Mouse (Mus musculus): ENCODE results near the gene Serinc5. TPM values are rescaled to one million over a fixed set of nuclear protein-coding genes. Genes with fewer than 3 reads are reported as not detected.
"Not testable (repeated sequence)": the region's sequence is repeated elsewhere in the genome, so short reads cannot be mapped to it uniquely, and the experiment has no call there.

The Serinc5 gene
- polyA plus RNA-seq, 1 experiment from 2014 or later: 11.0 TPM

DNA sequence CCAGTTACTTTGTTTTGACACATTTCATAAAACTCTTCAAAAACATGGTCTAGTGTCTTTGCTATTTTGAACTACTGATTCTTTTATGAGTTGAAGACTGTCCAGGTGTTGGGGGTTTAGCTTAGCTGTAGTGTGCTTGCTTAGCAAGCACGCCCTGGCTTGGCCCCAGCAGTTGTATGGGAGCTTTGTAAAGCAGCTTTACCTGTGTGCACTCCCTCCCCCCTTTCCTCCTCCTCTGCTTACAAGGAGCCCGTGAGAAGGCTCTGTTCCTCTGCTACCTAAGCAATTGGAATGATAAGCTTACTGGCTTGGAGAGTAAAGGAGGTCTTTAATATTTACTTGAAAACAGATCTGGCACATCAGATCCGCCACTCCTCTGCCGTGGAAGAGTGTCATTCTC, 72.6 kb downstream of the Serinc5 start:
- Histone ChIP-seq H3K4me1 (ENCODE audit: control insufficient read depth, insufficient read depth, low read length) (peaks cover 11% of the 10 kb centered on the region), H3K4me2 (ENCODE audit: low read depth, low read length) (no peak overlapping the region), H3K9ac (ENCODE audit: low read length) (no peak overlapping the region), H3K4me3 (ENCODE audit: low read length) (no peak overlapping the region), H3K27me3 (ENCODE audit: control insufficient read depth, insufficient read depth, low read length) (no peaks in the 10 kb centered on the region), H3K9me3 (replicated peaks; ENCODE audit: control insufficient read depth, low read length) (no peaks in the 10 kb centered on the region), H3K36me3 (ENCODE audit: control insufficient read depth, insufficient read depth) (peaks cover 5% of the 10 kb centered on the region; the same call in 1 of the 2 replicates), H3K27ac (ENCODE audit: low read length) (no peak overlapping the region)
- no peak for ATAC-seq (replicated peaks; ENCODE audit: extremely low read depth, insufficient read depth, low FRiP score)
- WGBS: 74% methylated on average over 4 of the region's 4 CpGs

DNA sequence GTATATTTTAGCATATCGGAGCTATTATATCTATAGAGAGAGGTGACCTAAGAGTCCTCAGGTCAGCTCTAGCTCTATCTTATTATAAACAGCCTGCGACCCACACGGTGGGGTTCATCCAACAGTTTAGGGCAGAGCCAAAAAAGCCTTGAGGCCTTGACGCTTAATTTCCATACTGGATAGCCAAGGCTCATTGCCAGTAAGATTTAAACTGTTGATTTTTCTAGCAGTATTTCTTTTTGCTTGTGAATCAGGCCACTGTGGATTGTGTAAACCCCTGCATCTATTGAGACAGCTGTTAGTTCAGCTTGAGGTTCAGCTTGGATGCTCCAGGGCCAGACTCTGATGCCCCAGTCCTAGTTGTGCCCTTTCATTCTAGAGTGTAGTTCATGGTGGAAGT, 73.4 kb downstream of the Serinc5 start:
- no peak for ATAC-seq (replicated peaks; ENCODE audit: extremely low read depth, insufficient read depth, low FRiP score)
- Histone ChIP-seq H3K4me3 (ENCODE audit: low read length) (no peak overlapping the region), H3K27ac (ENCODE audit: low read length) (no peak overlapping the region), H3K27me3 (ENCODE audit: control insufficient read depth, insufficient read depth, low read length) (no peaks in the 10 kb centered on the region), H3K4me1 (ENCODE audit: control insufficient read depth, insufficient read depth, low read length) (peaks cover 9% of the 10 kb centered on the region; the same call in 1 of the 2 replicates), H3K9me3 (replicated peaks; ENCODE audit: control insufficient read depth, low read length) (no peaks in the 10 kb centered on the region), H3K36me3 (ENCODE audit: control insufficient read depth, insufficient read depth) (peaks cover 5% of the 10 kb centered on the region; the same call in 1 of the 2 replicates), H3K9ac (ENCODE audit: low read length) (no peak overlapping the region), H3K4me2 (ENCODE audit: low read depth, low read length) (no peak overlapping the region)
- WGBS: 71% methylated on average over 4 of the region's 4 CpGs

DNA sequence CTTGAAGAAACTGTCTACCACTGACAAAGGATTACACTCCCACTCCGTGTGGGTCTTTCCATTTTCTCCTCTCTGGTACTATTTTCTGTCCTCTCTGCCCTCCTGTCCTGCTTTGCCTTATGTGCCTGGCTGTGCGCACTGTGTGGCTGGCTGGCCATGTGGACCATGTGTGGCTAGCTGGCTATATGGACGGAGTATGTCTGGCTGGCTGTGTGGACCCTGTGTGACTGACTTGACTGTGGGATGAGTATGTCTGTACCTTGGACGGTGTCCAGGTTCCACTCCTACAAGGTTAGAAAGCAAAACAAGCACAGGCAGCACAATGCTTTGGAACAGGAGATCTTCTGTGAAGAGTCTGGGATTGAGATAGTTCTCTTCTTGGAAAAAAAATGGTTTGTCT, 74.4 kb downstream of the Serinc5 start:
- Histone ChIP-seq H3K36me3 (ENCODE audit: control insufficient read depth, insufficient read depth) (peaks cover 5% of the 10 kb centered on the region; the same call in 1 of the 2 replicates), H3K27me3 (ENCODE audit: control insufficient read depth, insufficient read depth, low read length) (no peaks in the 10 kb centered on the region), H3K4me1 (ENCODE audit: control insufficient read depth, insufficient read depth, low read length) (peaks cover 5% of the 10 kb centered on the region; the same call in 1 of the 2 replicates), H3K9ac (ENCODE audit: low read length) (no peak overlapping the region), H3K9me3 (replicated peaks; ENCODE audit: control insufficient read depth, low read length) (no peaks in the 10 kb centered on the region), H3K27ac (ENCODE audit: low read length) (no peak overlapping the region), H3K4me3 (ENCODE audit: low read length) (no peak overlapping the region), H3K4me2 (ENCODE audit: low read depth, low read length) (no peak overlapping the region)
- ATAC-seq (replicated peaks; ENCODE audit: extremely low read depth, insufficient read depth, low FRiP score): no peak
- WGBS: 74% methylated on average over 4 of the region's 4 CpGs

DNA sequence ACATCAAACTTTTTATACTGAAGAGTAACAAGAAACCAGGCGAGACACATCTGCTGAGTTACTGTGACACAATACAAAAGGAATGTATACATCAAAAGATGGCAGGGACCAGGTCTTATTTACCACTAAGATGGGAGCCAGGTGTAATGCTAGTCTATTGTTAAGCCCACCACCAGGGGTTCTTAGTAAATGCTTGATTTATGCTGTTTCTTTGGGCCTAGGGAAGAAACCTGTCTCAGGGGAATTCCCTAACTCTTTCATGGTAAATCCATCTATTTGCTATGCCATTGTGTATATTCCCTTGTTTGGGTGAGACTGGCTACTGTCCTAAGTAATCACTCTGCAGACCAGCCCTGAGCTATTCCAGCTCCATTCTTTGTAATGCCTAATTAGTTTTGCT, 76.3 kb downstream of the Serinc5 start:
- not testable (repeated sequence) for H3K4me2 ChIP-seq (ENCODE audit: low read depth, low read length); H3K4me1 ChIP-seq (ENCODE audit: control insufficient read depth, insufficient read depth, low read length); H3K9me3 ChIP-seq (replicated peaks; ENCODE audit: control insufficient read depth, low read length); H3K36me3 ChIP-seq (ENCODE audit: control insufficient read depth, insufficient read depth); ATAC-seq (replicated peaks; ENCODE audit: extremely low read depth, insufficient read depth, low FRiP score); H3K4me3 ChIP-seq (ENCODE audit: low read length); H3K27me3 ChIP-seq (ENCODE audit: control insufficient read depth, insufficient read depth, low read length); H3K9ac ChIP-seq (ENCODE audit: low read length); H3K27ac ChIP-seq (ENCODE audit: low read length)
- 85% methylated on average over 1 of the region's 1 CpGs for WGBS

DNA sequence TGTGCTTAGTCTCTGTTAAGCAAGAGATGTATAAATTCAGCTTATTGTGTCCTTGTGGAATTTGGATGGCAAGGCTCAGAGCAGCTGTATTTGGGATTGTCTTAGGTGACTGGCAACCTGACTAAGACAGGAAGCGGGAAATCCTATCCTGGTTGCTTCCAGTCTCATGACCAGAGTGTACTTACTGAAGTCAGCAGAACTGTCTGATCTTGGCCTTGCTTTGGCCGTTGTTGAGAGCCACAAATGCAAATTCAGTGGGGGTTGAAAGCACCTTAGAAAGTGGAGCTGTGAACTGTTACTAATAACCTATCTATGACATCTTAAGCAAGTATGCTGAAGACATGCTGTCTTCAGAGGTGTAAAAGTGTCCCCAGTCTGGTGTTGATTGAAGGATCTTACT, 78.2 kb downstream of the Serinc5 start:
- WGBS: 84% methylated on average over 2 of the region's 2 CpGs
- peaks cover 5% of the 10 kb centered on the region for H3K36me3 ChIP-seq (ENCODE audit: control insufficient read depth, insufficient read depth)

DNA sequence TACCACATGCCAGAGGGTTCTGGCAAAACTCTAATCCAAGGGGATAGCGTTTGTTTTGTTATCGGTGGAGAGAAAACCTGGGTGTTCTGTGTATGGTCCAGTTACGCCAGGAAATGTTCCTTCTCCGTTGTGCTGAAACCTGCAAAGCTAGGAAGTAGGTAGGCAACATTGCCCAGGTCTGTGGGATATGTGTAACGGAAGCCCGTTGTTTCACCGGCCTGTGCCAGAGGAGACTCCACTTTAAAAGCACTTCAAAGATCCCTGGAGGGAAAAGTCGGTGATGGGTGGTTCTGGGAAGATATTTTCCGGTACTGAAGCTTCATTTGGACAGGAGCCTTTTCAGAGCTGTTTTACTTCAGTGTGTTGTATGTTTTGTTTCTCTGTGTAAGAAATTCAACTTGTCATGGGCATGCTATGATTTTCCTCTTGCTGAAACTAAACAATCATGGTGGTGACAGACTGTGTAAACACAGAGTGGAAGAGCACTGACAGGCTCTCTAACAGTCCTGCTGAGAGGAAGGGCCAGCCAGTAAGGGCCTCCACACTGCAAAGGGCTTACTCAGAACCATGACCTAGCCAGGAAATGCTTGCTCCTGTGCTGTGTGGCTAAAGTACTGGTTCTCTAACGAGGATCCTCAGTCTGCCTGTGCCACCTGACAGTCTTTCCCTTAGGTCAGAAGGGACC, 83.1 kb downstream of the Serinc5 start:
- no peak overlapping the region for H3K9ac ChIP-seq (ENCODE audit: low read length)
- no peak overlapping the region for H3K4me3 ChIP-seq (ENCODE audit: low read length)
- ATAC-seq (replicated peaks; ENCODE audit: extremely low read depth, insufficient read depth, low FRiP score): no peak
- H3K4me2 ChIP-seq (ENCODE audit: low read depth, low read length): no peak overlapping the region
- 44% methylated on average over 10 of the region's 10 CpGs for WGBS
- H3K9me3 ChIP-seq (replicated peaks; ENCODE audit: control insufficient read depth, low read length): no peaks in the 10 kb centered on the region
- no peaks in the 10 kb centered on the region for H3K4me1 ChIP-seq (ENCODE audit: control insufficient read depth, insufficient read depth, low read length)
- H3K27ac ChIP-seq (ENCODE audit: low read length): no peak overlapping the region
- H3K27me3 ChIP-seq (ENCODE audit: control insufficient read depth, insufficient read depth, low read length): no peaks in the 10 kb centered on the region
- no peaks in the 10 kb centered on the region; the same call in 1 of the 2 replicates for H3K36me3 ChIP-seq (ENCODE audit: control insufficient read depth, insufficient read depth)

More for the DNA sequence above, 78.2 kb downstream of the Serinc5 start:
- no peak for ATAC-seq (replicated peaks; ENCODE audit: extremely low read depth, insufficient read depth, low FRiP score)
- Histone ChIP-seq H3K27me3 (ENCODE audit: control insufficient read depth, insufficient read depth, low read length) (no peaks in the 10 kb centered on the region), H3K4me1 (ENCODE audit: control insufficient read depth, insufficient read depth, low read length) (peaks cover 3% of the 10 kb centered on the region; the same call in 1 of the 2 replicates), H3K4me3 (ENCODE audit: low read length) (no peak overlapping the region), H3K9ac (ENCODE audit: low read length) (no peak overlapping the region), H3K27ac (ENCODE audit: low read length) (no peak overlapping the region), H3K4me2 (ENCODE audit: low read depth, low read length) (no peak overlapping the region), H3K9me3 (replicated peaks; ENCODE audit: control insufficient read depth, low read length) (no peaks in the 10 kb centered on the region)

DNA sequence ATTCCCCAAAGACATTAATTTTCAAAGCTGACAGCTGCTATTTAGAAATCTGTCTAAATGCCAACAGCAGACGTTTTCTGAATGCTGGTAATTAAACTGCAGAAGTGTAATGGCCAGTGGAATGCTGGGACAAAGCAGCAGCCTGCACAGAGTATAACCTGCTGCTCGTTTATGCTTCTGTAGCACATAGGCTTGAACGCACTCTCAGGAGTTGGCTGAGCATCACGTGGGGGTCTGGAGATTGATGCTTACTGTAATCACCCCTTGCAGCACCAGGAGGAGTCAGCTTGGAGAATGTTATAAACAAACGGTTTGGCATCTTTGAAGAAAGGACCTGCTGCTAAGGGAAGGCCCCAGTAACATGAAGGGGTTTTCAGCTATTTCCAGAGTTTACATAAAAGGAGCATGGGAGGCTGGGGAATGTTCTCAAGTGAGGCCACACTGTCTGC, 85.6 kb downstream of the Serinc5 start:
- no peak for ATAC-seq (replicated peaks; ENCODE audit: extremely low read depth, insufficient read depth, low FRiP score)
- no peak overlapping the region for H3K9ac ChIP-seq (ENCODE audit: low read length)
- no peak overlapping the region for H3K4me3 ChIP-seq (ENCODE audit: low read length)
- WGBS: 44% methylated on average over 5 of the region's 5 CpGs
- no peaks in the 10 kb centered on the region for H3K9me3 ChIP-seq (replicated peaks; ENCODE audit: control insufficient read depth, low read length)
- 0 out of 2 replicates have a peak, but pooled peaks cover 3% of the 10 kb centered on the region for H3K36me3 ChIP-seq (ENCODE audit: control insufficient read depth, insufficient read depth)
- H3K27ac ChIP-seq (ENCODE audit: low read length): no peak overlapping the region
- no peak overlapping the region for H3K4me2 ChIP-seq (ENCODE audit: low read depth, low read length)
- H3K27me3 ChIP-seq (ENCODE audit: control insufficient read depth, insufficient read depth, low read length): no peaks in the 10 kb centered on the region
- H3K4me1 ChIP-seq (ENCODE audit: control insufficient read depth, insufficient read depth, low read length): no peaks in the 10 kb centered on the region

DNA sequence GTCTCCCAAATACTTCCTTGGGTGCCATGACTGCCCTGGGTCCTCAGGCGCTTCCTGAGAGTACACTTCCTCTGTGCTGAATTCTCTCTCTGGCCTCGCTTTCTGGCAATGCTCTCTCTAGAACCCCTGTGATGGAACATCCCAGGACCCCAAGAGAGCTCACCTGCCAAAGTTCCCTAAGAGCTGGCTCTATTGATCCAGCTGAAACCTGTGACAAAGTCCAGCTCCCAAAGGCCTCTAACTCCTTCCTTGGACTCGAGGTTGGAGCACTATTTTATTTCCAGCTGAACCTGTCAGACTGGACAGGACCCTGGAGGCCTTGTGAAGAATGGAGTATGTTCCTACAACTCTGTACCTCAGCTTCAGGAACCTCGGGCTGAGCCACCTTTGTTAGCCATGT, 86.2 kb downstream of the Serinc5 start:
- 77% methylated on average over 4 of the region's 4 CpGs for WGBS
- no peaks in the 10 kb centered on the region for H3K4me1 ChIP-seq (ENCODE audit: control insufficient read depth, insufficient read depth, low read length)
- H3K27me3 ChIP-seq (ENCODE audit: control insufficient read depth, insufficient read depth, low read length): no peaks in the 10 kb centered on the region
- ATAC-seq (replicated peaks; ENCODE audit: extremely low read depth, insufficient read depth, low FRiP score): no peak
- no peaks in the 10 kb centered on the region for H3K9me3 ChIP-seq (replicated peaks; ENCODE audit: control insufficient read depth, low read length)
- 0 out of 2 replicates have a peak, but pooled peaks cover 3% of the 10 kb centered on the region for H3K36me3 ChIP-seq (ENCODE audit: control insufficient read depth, insufficient read depth)
- no peak overlapping the region for H3K4me3 ChIP-seq (ENCODE audit: low read length)
- H3K4me2 ChIP-seq (ENCODE audit: low read depth, low read length): no peak overlapping the region
- no peak overlapping the region for H3K9ac ChIP-seq (ENCODE audit: low read length)
- H3K27ac ChIP-seq (ENCODE audit: low read length): no peak overlapping the region

DNA sequence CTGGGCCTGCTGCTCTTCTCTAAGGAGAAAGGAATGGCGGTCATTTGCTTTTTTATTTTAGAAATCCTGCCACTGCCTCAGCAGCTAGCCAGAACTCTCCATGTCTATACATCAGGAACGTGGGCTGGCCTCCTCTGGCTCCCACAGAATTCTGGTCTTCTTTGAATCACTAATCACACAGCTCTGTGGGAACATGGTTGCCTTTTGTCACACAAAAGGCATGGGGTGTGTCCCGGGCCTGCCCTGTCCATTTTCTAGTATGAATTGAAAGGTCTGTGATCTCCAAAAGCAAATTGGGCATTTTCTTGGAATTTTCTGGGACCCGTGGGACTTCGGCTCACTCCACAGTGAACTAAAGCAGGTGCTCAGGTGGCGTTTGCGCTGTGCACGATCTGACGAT, 87.9 kb downstream of the Serinc5 start:
- no peak for ATAC-seq (replicated peaks; ENCODE audit: extremely low read depth, insufficient read depth, low FRiP score)
- H3K27ac ChIP-seq (ENCODE audit: low read length): no peak overlapping the region
- WGBS: 87% methylated on average over 9 of the region's 9 CpGs

More for the DNA sequence above, 87.9 kb downstream of the Serinc5 start:
- H3K9me3 ChIP-seq (replicated peaks; ENCODE audit: control insufficient read depth, low read length): no peaks in the 10 kb centered on the region
- H3K27me3 ChIP-seq (ENCODE audit: control insufficient read depth, insufficient read depth, low read length): no peaks in the 10 kb centered on the region
- H3K4me2 ChIP-seq (ENCODE audit: low read depth, low read length): no peak overlapping the region
- no peak overlapping the region for H3K9ac ChIP-seq (ENCODE audit: low read length)
- H3K36me3 ChIP-seq (ENCODE audit: control insufficient read depth, insufficient read depth): 0 out of 2 replicates have a peak, but pooled peaks cover 3% of the 10 kb centered on the region
- no peak overlapping the region for H3K4me3 ChIP-seq (ENCODE audit: low read length)
- peaks cover 8% of the 10 kb centered on the region for H3K4me1 ChIP-seq (ENCODE audit: control insufficient read depth, insufficient read depth, low read length)
